Mouse (Mus musculus) liver, embryonic 14.5 days (tissue): ENCODE data around the gene Rassf3.

Experiments
- CTCF ChIP-seq: IDR thresholded peaks from 2 replicates; pipeline ENCODE4 v1.5.1; 2016; ENCODE audit warnings: antibody characterized with exemption, low read depth, control low read depth
- EP300 ChIP-seq: IDR thresholded peaks from 2 replicates; pipeline ENCODE4 v1.6.1; 2016; ENCODE audit warnings: antibody characterized with exemption, low read depth

DNA sequence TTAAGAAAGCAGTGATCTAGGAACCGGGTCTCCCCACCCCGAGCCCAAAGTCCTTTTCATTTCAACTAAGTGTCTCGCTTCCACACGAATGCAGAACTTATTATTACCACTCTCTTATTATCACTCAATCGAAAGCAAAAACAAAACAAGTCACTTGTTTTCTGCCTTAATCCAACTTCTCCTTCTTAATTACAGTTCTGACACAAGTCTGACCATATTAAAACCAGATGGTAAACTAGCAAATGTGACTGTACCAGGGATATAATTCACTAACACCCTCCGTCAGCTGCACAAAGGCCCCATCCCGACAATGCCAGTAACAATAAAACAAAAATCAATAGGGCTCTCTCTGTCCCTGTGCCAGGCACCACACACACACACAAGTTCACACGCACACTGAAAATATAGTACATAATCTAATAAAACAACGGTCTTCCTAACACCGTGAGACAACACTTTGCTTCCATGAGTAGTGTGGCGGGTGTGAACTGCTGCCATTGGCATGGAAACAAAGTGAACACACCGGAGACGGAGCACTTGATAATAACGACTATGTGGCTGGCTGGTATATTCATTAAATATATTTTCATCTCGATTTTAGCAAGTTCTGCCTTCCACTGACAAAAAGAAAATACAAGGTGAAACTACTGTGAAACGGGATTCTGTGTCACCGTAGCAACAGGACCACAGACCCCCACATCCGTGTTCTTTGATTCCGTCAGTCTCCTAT, 16.9 kb downstream of the Rassf3 start:
- TF ChIP-seq CTCF (no peak), EP300 (no peak)
